Mouse (Mus musculus): ENCODE data around the gene Zfp12. TPM values are rescaled to one million over a fixed set of nuclear protein-coding genes. Genes with fewer than 3 reads are reported as not detected.
"Not testable (repeated sequence)": the region's sequence is repeated elsewhere in the genome, so short reads cannot be mapped to it uniquely, and the experiment has no call there.

Gene Zfp12
- polyA plus RNA-seq (2012; fragmentation: generic; extraction: Trizol), result 4.5 TPM

DNA sequence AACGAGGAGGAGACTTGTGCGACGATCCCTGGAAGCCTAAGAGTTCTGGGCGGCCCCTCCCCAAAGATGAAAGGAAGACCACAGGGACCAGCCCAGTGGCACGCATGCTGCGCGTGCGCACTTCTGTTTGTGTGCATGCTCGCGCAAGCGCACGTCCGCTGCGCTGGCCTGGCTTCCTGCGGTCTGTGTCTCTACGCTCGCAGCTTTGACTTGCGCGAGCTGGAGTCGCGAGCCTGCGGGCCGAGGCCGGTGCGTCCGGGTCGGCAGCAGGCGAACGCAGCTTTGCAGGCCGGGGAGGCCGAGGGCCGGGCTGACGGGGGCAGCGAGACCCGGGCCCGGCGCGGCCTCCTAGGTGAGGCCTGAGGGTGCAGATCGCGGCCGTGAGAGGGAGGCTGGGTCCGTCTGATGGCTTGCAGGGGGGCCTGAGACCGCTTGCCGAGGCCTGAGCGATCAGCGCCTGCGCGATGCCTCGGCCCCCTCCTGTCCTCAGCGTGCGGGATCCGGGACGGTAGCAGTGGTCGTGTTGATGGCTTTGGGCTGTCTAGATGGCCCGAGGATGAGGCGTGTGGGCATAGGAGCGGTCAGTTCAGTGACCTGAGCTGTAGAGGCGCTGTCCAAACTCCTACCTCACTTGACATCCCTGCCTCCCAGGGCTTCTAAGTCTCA is at the start of gene Zfp12:
Gene Zfp12, plus strand, starts transcription at position 136 of the 666 bp plus-strand sequence.
- peak within 1 kb of the TSS; percentile 50 for H3K4me3 ChIP-seq
- H3ac ChIP-seq (ENCODE audit: control insufficient read depth, insufficient read length), result peak within 1 kb of the TSS; percentile 98
- peak within 1 kb of the TSS; percentile 90 for H3K4me2 ChIP-seq (ENCODE audit: low read depth)
- TF ChIP-seq POLR2A (IDR thresholded peaks at IDR 0.05; ENCODE audit: insufficient read length, low read depth) (peak; percentile 89), TCF3 (IDR thresholded peaks at IDR 0.05; ENCODE audit: insufficient read length, low read depth) (no peak), MAX (IDR thresholded peaks at IDR 0.05; ENCODE audit: low read depth) (no peak), USF1 (IDR thresholded peaks at IDR 0.05; ENCODE audit: low read depth) (no peak), SRF (IDR thresholded peaks at IDR 0.05; ENCODE audit: control insufficient read depth, insufficient read length, low read depth) (peak; percentile 35), MYOD1 (IDR thresholded peaks at IDR 0.05; ENCODE audit: control insufficient read depth in 1 of 3, insufficient read length in 2 of 3, low read depth in 2 of 3) (peak in 1 of 3 experiments; percentile 2), POLR2AphosphoS2 (IDR thresholded peaks at IDR 0.05; ENCODE audit: insufficient read length, low read depth) (peak; percentile 91), REST (IDR thresholded peaks at IDR 0.05; ENCODE audit: insufficient read depth, insufficient read length) (peak; percentile 49)
- peaks cover 1% of the 10 kb centered on the region for H3K36me3 ChIP-seq (ENCODE audit: control insufficient read depth, insufficient read depth)
- peaks cover 17% of the 10 kb centered on the region for H3K79me2 ChIP-seq (ENCODE audit: control insufficient read depth, insufficient read depth)
- H3K27me3 ChIP-seq (ENCODE audit: control insufficient read depth, insufficient read depth, insufficient read length), result no peaks in the 10 kb centered on the region

DNA sequence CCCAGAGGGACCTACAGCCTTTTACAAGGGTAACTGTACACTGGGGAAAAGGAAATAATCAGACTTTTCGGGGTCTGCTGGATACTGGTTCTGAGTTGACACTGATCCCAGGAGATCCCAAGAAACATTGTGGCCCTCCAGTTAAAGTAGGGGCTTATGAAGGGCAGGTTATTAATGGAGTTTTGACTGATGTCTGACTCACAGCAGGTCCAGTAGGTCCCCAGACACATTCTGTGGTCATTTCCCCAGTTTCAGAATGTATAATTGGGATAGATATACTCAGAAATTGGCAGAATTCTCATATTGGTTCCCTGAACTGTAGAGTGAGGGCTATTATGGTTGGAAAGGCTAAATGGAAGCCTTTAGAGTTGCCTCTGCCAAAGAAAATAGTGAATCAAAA is 46.9 kb upstream of the Zfp12 start:
- not testable (repeated sequence) for H3K4me3 ChIP-seq; H3ac ChIP-seq (ENCODE audit: control insufficient read depth, insufficient read length); H3K79me2 ChIP-seq (ENCODE audit: control insufficient read depth, insufficient read depth); H3K36me3 ChIP-seq (ENCODE audit: control insufficient read depth, insufficient read depth); H3K4me2 ChIP-seq (ENCODE audit: low read depth)
- peaks cover 11% of the 10 kb centered on the region for H3K27me3 ChIP-seq (ENCODE audit: control insufficient read depth, insufficient read depth, insufficient read length)

DNA sequence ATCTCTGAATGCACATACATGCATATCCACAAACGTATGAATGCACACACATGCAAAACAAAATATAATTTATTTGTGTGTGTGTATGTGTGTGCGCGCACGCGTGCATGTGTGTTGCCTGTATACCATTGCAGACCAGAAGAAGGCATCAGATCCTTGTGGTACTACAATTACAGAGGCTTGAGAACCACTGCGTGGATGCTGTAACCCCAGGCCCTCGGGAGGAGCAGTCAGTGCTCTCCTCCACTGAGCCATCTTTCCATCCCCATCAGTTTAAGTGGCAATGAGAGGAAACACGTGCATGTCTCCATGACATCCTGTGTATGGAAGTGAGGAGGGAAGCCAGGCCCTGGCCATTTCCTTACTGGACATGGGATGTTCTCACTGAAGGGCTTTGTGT is 42.2 kb upstream of the Zfp12 start:
- Histone ChIP-seq H3K79me2 (ENCODE audit: control insufficient read depth, insufficient read depth) (no peaks in the 10 kb centered on the region), H3K27me3 (ENCODE audit: control insufficient read depth, insufficient read depth, insufficient read length) (peaks cover 11% of the 10 kb centered on the region), H3K4me3 (no peak overlapping the region), H3K36me3 (ENCODE audit: control insufficient read depth, insufficient read depth) (no peaks in the 10 kb centered on the region), H3K4me2 (ENCODE audit: low read depth) (no peak overlapping the region), H3ac (ENCODE audit: control insufficient read depth, insufficient read length) (no peak overlapping the region)
- TF ChIP-seq SRF (IDR thresholded peaks at IDR 0.05; ENCODE audit: control insufficient read depth, insufficient read length, low read depth) (no peak), TCF12 (IDR thresholded peaks at IDR 0.05; ENCODE audit: insufficient read depth, poor library complexity, severe bottlenecking) (no peak), CEBPB (IDR thresholded peaks at IDR 0.05; ENCODE audit: insufficient read depth, poor library complexity, severe bottlenecking) (no peak), USF1 (IDR thresholded peaks at IDR 0.05; ENCODE audit: low read depth) (no peak), MAX (IDR thresholded peaks at IDR 0.05; ENCODE audit: low read depth) (no peak), REST (IDR thresholded peaks at IDR 0.05; ENCODE audit: insufficient read depth, insufficient read length) (no peak), MYOD1 (IDR thresholded peaks at IDR 0.05; ENCODE audit: control insufficient read depth in 1 of 3, insufficient read length in 2 of 3, low read depth in 2 of 3) (no peak), POLR2AphosphoS2 (IDR thresholded peaks at IDR 0.05; ENCODE audit: insufficient read length, low read depth) (no peak), TCF3 (IDR thresholded peaks at IDR 0.05; ENCODE audit: insufficient read length, low read depth) (no peak), E2F4 (IDR thresholded peaks at IDR 0.05; ENCODE audit: insufficient read depth) (no peak), POLR2A (IDR thresholded peaks at IDR 0.05; ENCODE audit: insufficient read length, low read depth) (no peak), MYOG (IDR thresholded peaks at IDR 0.05; ENCODE audit: control insufficient read depth in 1 of 3, insufficient read depth in 1 of 3, insufficient read length in 2 of 3, low read depth in 2 of 3) (no peak)

DNA sequence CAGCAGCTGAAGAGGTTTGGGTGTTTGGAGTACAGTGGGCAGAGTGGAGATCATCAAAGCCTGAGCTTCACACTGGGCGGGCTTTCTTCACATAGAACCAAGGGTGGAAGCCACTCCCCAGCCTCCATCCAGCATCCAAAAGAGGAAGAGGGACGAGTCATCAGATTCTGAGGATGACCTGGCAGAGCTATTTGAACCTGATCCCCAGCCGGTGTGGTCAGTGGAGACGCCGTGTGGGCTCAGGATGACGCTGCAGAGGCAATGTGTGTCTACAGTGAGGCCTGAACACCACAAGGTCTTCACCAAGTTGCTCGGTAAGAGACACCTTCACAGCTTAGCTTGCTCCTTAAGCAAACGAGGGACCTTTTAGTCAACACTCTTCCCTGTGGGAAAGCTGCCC is 40.2 kb upstream of the Zfp12 start:
- not testable (repeated sequence) for H3K4me3 ChIP-seq; H3ac ChIP-seq (ENCODE audit: control insufficient read depth, insufficient read length); H3K4me2 ChIP-seq (ENCODE audit: low read depth); H3K79me2 ChIP-seq (ENCODE audit: control insufficient read depth, insufficient read depth); H3K36me3 ChIP-seq (ENCODE audit: control insufficient read depth, insufficient read depth)
- H3K27me3 ChIP-seq (ENCODE audit: control insufficient read depth, insufficient read depth, insufficient read length), result peaks cover 11% of the 10 kb centered on the region

DNA sequence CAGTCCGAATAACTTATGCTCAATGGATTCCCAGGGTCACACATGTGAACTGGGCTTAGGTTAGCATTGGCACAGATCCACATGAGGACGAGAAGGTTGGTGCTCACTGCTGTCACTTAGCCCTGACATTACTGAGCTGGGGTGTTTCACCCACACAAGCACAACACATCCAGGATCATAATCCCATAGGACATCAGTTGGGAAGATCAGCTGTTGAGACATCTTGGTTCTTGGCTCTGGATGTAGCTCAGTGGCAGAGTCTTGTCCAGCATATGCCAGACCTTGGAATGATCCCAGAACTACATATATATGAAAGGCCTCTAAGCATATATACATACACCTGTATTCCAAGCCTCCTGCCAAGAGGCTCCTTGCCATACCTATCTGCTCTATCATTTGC is 39.8 kb upstream of the Zfp12 start:
- Histone ChIP-seq H3K79me2 (ENCODE audit: control insufficient read depth, insufficient read depth) (no peaks in the 10 kb centered on the region), H3ac (ENCODE audit: control insufficient read depth, insufficient read length) (no peak overlapping the region), H3K27me3 (ENCODE audit: control insufficient read depth, insufficient read depth, insufficient read length) (peaks cover 11% of the 10 kb centered on the region), H3K4me3 (no peak overlapping the region), H3K4me2 (ENCODE audit: low read depth) (no peak overlapping the region), H3K36me3 (ENCODE audit: control insufficient read depth, insufficient read depth) (no peaks in the 10 kb centered on the region)
- TF ChIP-seq TCF12 (IDR thresholded peaks at IDR 0.05; ENCODE audit: insufficient read depth, poor library complexity, severe bottlenecking) (no peak), TCF3 (IDR thresholded peaks at IDR 0.05; ENCODE audit: insufficient read length, low read depth) (no peak), CEBPB (IDR thresholded peaks at IDR 0.05; ENCODE audit: insufficient read depth, poor library complexity, severe bottlenecking) (no peak), MYOG (IDR thresholded peaks at IDR 0.05; ENCODE audit: control insufficient read depth in 1 of 3, insufficient read depth in 1 of 3, insufficient read length in 2 of 3, low read depth in 2 of 3) (no peak), POLR2AphosphoS2 (IDR thresholded peaks at IDR 0.05; ENCODE audit: insufficient read length, low read depth) (no peak), MAX (IDR thresholded peaks at IDR 0.05; ENCODE audit: low read depth) (no peak), USF1 (IDR thresholded peaks at IDR 0.05; ENCODE audit: low read depth) (no peak), SRF (IDR thresholded peaks at IDR 0.05; ENCODE audit: control insufficient read depth, insufficient read length, low read depth) (no peak)

All from myocyte (in vitro differentiated cells).